Mouse (Mus musculus): ENCODE measurements at regions not wholly inside any gene's neighbourhood (a gene's known extent, or its start where the extent isn't known, plus 50 kb on each side); places are given as distances from the start of the nearest gene placed in this dataset.

GRCm38 (mm10) chr13:10741391-10741790 is 380.7 kb upstream of the Chrm3 start:
- H3K36me3 ChIP-seq (ENCODE audit: control insufficient read depth, insufficient read depth, low read length), result no peaks in the 10 kb centered on the region
- TF ChIP-seq CTCF (IDR thresholded peaks at IDR 0.05; ENCODE audit: control insufficient read depth, insufficient read depth, insufficient replicate concordance, low read depth, low read length), result no peak
- no peak for TF ChIP-seq POLR2A (IDR thresholded peaks at IDR 0.05; ENCODE audit: control insufficient read depth, low read depth, low read length)
- no peak overlapping the region for H3K27ac ChIP-seq (ENCODE audit: control insufficient read depth, insufficient read depth, low read depth, low read length)
- no peak overlapping the region for H3K4me3 ChIP-seq (ENCODE audit: control insufficient read depth, low read depth, low read length)
- no peaks in the 10 kb centered on the region for H3K27me3 ChIP-seq (ENCODE audit: control insufficient read depth, insufficient read depth, low read length)
- H3K4me1 ChIP-seq (ENCODE audit: control insufficient read depth, insufficient read depth, low read length), result no peaks in the 10 kb centered on the region

GRCm38 (mm10) chr13:10725745-10726171 is 365.1 kb upstream of the Chrm3 start:
- Histone ChIP-seq H3K27me3 (ENCODE audit: control insufficient read depth, insufficient read depth, low read length) (no peaks in the 10 kb centered on the region), H3K36me3 (ENCODE audit: control insufficient read depth, insufficient read depth, low read length) (no peaks in the 10 kb centered on the region), H3K4me3 (ENCODE audit: control insufficient read depth, low read depth, low read length) (no peak overlapping the region), H3K27ac (ENCODE audit: control insufficient read depth, insufficient read depth, low read depth, low read length) (no peak overlapping the region), H3K4me1 (ENCODE audit: control insufficient read depth, insufficient read depth, low read length) (no peaks in the 10 kb centered on the region)
- TF ChIP-seq CTCF (IDR thresholded peaks at IDR 0.05; ENCODE audit: control insufficient read depth, insufficient read depth, insufficient replicate concordance, low read depth, low read length) (no peak), POLR2A (IDR thresholded peaks at IDR 0.05; ENCODE audit: control insufficient read depth, low read depth, low read length) (no peak)

- TF ChIP-seq CTCF (IDR thresholded peaks at IDR 0.05; ENCODE audit: control insufficient read depth, insufficient read depth, insufficient replicate concordance, low read depth, low read length), result no peak
- no peak for TF ChIP-seq POLR2A (IDR thresholded peaks at IDR 0.05; ENCODE audit: control insufficient read depth, low read depth, low read length)
- H3K27ac ChIP-seq (ENCODE audit: control insufficient read depth, insufficient read depth, low read depth, low read length), result no peak overlapping the region
- no peak overlapping the region for H3K4me3 ChIP-seq (ENCODE audit: control insufficient read depth, low read depth, low read length)
- H3K27me3 ChIP-seq (ENCODE audit: control insufficient read depth, insufficient read depth, low read length), result no peaks in the 10 kb centered on the region
- no peaks in the 10 kb centered on the region for H3K4me1 ChIP-seq (ENCODE audit: control insufficient read depth, insufficient read depth, low read length)
- no peaks in the 10 kb centered on the region for H3K36me3 ChIP-seq (ENCODE audit: control insufficient read depth, insufficient read depth, low read length)
Measured at GRCm38 (mm10) chr13:10725335-10725734, 364.7 kb upstream of the Chrm3 start.

- H3K4me3 ChIP-seq (ENCODE audit: control insufficient read depth, low read depth, low read length), result no peak overlapping the region
- no peaks in the 10 kb centered on the region for H3K4me1 ChIP-seq (ENCODE audit: control insufficient read depth, insufficient read depth, low read length)
- TF ChIP-seq POLR2A (IDR thresholded peaks at IDR 0.05; ENCODE audit: control insufficient read depth, low read depth, low read length), result no peak
- no peak for TF ChIP-seq CTCF (IDR thresholded peaks at IDR 0.05; ENCODE audit: control insufficient read depth, insufficient read depth, insufficient replicate concordance, low read depth, low read length)
- no peak overlapping the region for H3K27ac ChIP-seq (ENCODE audit: control insufficient read depth, insufficient read depth, low read depth, low read length)
- no peaks in the 10 kb centered on the region for H3K27me3 ChIP-seq (ENCODE audit: control insufficient read depth, insufficient read depth, low read length)
- no peaks in the 10 kb centered on the region for H3K36me3 ChIP-seq (ENCODE audit: control insufficient read depth, insufficient read depth, low read length)
Measured at GRCm38 (mm10) chr13:10720639-10721038, 360.0 kb upstream of the Chrm3 start.

GRCm38 (mm10) chr13:10711451-10711850 is 350.8 kb upstream of the Chrm3 start:
- Histone ChIP-seq H3K4me1 (ENCODE audit: control insufficient read depth, insufficient read depth, low read length) (no peaks in the 10 kb centered on the region), H3K27ac (ENCODE audit: control insufficient read depth, insufficient read depth, low read depth, low read length) (no peak overlapping the region), H3K36me3 (ENCODE audit: control insufficient read depth, insufficient read depth, low read length) (no peaks in the 10 kb centered on the region), H3K4me3 (ENCODE audit: control insufficient read depth, low read depth, low read length) (no peak overlapping the region), H3K27me3 (ENCODE audit: control insufficient read depth, insufficient read depth, low read length) (no peaks in the 10 kb centered on the region)
- TF ChIP-seq CTCF (IDR thresholded peaks at IDR 0.05; ENCODE audit: control insufficient read depth, insufficient read depth, insufficient replicate concordance, low read depth, low read length) (no peak), POLR2A (IDR thresholded peaks at IDR 0.05; ENCODE audit: control insufficient read depth, low read depth, low read length) (no peak)

- no peak overlapping the region for H3K4me3 ChIP-seq (ENCODE audit: control insufficient read depth, low read depth, low read length)
- H3K36me3 ChIP-seq (ENCODE audit: control insufficient read depth, insufficient read depth, low read length), result no peaks in the 10 kb centered on the region
- TF ChIP-seq CTCF (IDR thresholded peaks at IDR 0.05; ENCODE audit: control insufficient read depth, insufficient read depth, insufficient replicate concordance, low read depth, low read length) (no peak), POLR2A (IDR thresholded peaks at IDR 0.05; ENCODE audit: control insufficient read depth, low read depth, low read length) (no peak)
- no peaks in the 10 kb centered on the region for H3K4me1 ChIP-seq (ENCODE audit: control insufficient read depth, insufficient read depth, low read length)
- no peak overlapping the region for H3K27ac ChIP-seq (ENCODE audit: control insufficient read depth, insufficient read depth, low read depth, low read length)
- no peaks in the 10 kb centered on the region for H3K27me3 ChIP-seq (ENCODE audit: control insufficient read depth, insufficient read depth, low read length)
Measured at GRCm38 (mm10) chr13:10710909-10711308, 350.3 kb upstream of the Chrm3 start.

- no peaks in the 10 kb centered on the region for H3K27me3 ChIP-seq (ENCODE audit: control insufficient read depth, insufficient read depth, low read length)
- no peaks in the 10 kb centered on the region for H3K4me1 ChIP-seq (ENCODE audit: control insufficient read depth, insufficient read depth, low read length)
- H3K36me3 ChIP-seq (ENCODE audit: control insufficient read depth, insufficient read depth, low read length), result no peaks in the 10 kb centered on the region
- no peak overlapping the region for H3K27ac ChIP-seq (ENCODE audit: control insufficient read depth, insufficient read depth, low read depth, low read length)
- no peak overlapping the region for H3K4me3 ChIP-seq (ENCODE audit: control insufficient read depth, low read depth, low read length)
- TF ChIP-seq POLR2A (IDR thresholded peaks at IDR 0.05; ENCODE audit: control insufficient read depth, low read depth, low read length), result no peak
- no peak for TF ChIP-seq CTCF (IDR thresholded peaks at IDR 0.05; ENCODE audit: control insufficient read depth, insufficient read depth, insufficient replicate concordance, low read depth, low read length)
Measured at GRCm38 (mm10) chr13:10697146-10697545, 336.5 kb upstream of the Chrm3 start.

Measured in testis, adult 2 months (tissue).